Mouse (Mus musculus) cerebellum, adult 8-10 months (tissue): Measurements from ENCODE around the gene Nkx6-1.

Experiments used
- DNase-seq: peaks from one replicate; pipeline ENCODE4 v3.0.0; 2022

Gene Nkx6-1

DNA sequence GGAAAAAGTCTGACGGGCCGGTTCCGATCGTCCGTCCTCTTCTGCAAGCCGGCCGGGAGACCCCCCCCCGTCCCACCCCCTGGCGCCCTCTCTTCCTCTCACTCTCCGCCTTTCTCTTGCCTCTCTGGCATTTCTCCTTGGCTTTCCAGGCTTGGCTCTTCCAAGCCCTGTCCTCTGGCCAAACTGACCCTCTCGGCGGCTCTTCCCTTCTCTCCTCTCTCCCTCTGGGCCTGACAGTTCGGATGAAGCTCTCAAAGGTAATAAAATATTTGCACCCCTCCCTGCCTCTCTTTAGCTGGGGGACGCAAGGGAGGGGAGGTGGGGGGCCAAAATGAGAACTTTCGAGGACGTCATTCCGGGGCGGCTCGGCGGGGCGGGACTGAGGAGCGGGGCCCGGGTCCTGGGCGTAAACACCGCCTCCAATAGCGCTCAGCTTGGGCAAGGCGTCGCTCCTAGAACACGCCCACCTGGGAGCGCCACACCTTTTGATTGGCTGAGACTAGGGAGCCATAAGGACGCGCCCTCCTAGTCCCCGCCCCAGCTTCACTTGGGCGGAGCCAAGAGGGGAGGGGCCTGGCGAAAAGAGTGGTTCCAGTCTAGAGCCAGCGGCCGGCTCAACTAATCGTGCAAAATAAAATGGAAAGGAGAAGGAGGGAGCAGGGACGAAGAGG, at the start of gene Nkx6-1:
Gene Nkx6-1 (minus strand): TSS at position 52 of the 671 bp plus-strand sequence.
- DNase-seq = no peak

- DNase-seq = no peak
Measured at GRCm38 (mm10) chr5:101713064-101713613, 48.3 kb upstream of the Nkx6-1 start.

GRCm38 (mm10) chr5:101703374-101704260, 38.8 kb upstream of the Nkx6-1 start:
- no peak for DNase-seq

GRCm38 (mm10) chr5:101702636-101703035, 37.8 kb upstream of the Nkx6-1 start:
- DNase-seq = no peak

- peak; percentile 31 for DNase-seq
Measured at GRCm38 (mm10) chr5:101700607-101701006, 35.8 kb upstream of the Nkx6-1 start.

DNA sequence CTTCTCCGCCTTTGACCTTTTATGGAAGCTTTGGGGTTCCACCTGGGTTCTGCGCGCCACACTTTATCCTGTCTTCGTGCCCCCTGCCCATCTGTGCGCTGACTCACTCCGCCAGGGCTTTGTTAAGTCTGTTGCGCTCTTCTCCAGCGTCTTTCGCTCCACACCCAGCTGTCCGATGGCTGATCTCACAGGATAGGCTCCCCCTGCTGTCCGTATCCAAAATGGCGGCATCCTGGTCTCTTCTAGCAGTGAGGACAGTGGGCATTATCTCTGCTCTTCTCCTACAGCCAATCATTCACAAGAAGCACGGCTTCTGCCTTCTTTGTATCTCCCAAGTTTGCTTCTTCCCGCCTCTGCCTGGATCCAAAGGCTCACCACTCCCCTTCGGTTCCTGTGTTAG, 23.8 kb upstream of the Nkx6-1 start:
- no peak for DNase-seq

- DNase-seq = no peak
Measured at GRCm38 (mm10) chr5:101683340-101683739, 18.5 kb upstream of the Nkx6-1 start.

DNA sequence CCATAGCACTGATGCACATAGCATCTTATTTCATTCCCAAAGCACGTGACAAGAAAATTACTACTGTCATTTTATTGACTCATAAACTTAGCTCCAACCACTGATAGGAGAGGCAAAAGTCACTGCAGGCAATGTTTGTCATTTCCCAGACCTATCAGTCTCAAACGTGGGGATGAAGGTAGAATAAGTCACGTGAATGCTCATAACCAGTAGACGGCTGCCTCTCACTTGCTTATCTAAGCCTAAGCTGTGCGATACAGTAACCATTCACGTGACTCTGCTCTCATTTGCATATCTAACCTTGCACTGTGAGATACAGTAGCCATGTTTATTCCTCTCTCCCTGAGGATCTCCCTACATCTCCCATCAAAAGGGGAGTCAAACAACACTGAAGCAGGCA, 15.5 kb upstream of the Nkx6-1 start:
- no peak for DNase-seq

DNA sequence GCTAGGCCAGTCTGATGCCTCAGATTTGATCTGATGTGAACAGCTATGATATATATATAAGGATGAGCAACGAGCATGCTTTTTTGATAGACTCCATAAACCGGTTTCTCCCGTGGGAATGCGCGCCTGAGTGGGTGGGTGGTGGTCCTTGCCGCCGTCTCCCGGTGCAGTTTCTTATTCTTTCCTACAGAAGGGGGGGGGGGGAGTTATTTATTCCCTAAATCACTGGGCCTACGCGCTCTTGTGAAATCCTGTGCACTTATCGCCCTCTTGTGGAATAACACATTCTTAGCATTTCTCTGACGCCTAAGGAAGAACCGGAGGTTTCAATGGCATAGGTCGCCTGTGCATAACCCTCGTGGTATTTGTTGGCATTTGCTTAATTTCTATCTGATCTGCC, 4.6 kb upstream of the Nkx6-1 start:
- DNase-seq = no peak

GRCm38 (mm10) chr5:101668475-101668874, 3.7 kb upstream of the Nkx6-1 start:
- DNase-seq = no peak

GRCm38 (mm10) chr5:101668028-101668427, 3.2 kb upstream of the Nkx6-1 start:
- DNase-seq = no peak

DNA sequence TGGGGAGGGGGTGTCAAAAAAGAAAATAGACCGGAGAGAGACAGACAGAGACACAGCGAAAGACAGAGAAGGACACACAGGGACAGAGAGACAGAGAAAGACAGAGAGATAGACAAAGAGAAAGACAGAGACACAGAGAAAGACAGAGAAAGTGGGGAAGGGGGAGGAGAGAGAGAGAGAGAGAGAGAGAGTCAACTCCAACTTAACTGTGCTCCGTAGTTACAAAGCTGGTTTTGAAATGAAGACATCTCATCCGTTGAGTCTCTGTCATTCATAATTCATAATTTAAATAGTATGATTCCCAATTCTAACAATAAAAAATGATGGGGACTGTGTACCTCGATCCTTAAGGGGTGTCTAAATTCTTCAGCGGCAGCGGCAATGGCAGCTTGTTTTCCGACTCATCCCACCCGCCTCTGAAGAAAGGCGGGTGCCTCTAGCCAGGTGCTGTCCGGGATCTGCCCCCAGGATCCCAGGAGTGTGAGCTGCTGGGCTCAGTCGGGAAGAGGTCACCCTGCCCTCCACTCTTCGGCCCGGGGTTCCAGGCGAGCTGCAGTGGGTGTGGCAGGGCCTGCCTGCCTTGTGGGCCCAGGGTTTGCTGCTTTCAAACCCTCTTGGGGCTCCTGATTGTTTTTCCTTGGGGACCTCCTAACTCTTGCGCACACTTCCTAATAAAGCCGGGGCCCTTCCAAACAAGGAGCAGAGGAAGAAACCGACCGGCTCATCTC, 2.6 kb upstream of the Nkx6-1 start:
- DNase-seq = no peak

DNA sequence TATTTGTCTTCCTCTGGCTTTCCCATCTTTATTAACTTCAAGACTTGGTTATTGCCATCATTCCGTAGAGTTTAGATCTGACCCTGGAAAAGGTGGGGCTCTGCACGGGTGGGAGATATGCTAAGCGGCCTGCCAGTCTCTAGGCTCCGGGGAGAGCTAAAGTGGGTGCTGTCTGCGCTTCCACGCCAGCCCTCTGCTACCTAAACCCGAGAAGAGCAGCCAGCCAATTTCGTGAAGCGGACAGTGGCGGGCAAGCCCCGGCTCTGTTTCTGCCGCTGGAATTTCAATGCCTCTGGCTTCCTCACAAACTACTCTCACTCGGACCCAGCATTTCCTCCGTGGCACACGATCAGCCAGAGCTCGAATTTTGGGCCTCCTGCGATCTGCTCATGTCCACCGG, 1.9 kb upstream of the Nkx6-1 start:
- no peak for DNase-seq

- no peak for DNase-seq
Measured at GRCm38 (mm10) chr5:101666091-101666490, 1.3 kb upstream of the Nkx6-1 start.

DNA sequence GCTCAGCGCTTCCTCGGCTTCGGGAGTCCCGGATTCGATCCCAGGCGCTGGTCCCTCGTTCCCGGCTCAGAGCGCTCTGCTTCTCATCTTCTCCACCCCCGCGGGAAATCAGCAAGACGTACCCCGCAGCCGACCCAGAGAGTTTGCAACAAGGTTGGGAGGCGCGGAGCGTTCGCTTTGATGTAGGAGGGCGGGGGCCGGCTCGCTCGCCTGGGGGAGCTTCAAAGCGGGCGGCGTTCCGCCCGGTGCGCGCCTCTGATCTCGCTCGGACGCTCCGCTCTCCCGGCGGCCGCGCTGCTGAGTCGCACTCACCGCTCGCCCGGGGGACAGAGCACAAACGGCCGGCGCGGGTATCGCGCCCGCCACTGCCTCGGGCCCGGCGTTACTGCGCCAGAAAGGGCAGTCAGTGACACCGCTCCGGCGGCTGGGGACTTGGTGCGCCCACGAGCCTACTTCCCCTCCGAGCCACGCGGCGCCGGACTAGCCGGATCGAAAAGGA, 324 bp downstream of the Nkx6-1 start:
- no peak for DNase-seq

DNA sequence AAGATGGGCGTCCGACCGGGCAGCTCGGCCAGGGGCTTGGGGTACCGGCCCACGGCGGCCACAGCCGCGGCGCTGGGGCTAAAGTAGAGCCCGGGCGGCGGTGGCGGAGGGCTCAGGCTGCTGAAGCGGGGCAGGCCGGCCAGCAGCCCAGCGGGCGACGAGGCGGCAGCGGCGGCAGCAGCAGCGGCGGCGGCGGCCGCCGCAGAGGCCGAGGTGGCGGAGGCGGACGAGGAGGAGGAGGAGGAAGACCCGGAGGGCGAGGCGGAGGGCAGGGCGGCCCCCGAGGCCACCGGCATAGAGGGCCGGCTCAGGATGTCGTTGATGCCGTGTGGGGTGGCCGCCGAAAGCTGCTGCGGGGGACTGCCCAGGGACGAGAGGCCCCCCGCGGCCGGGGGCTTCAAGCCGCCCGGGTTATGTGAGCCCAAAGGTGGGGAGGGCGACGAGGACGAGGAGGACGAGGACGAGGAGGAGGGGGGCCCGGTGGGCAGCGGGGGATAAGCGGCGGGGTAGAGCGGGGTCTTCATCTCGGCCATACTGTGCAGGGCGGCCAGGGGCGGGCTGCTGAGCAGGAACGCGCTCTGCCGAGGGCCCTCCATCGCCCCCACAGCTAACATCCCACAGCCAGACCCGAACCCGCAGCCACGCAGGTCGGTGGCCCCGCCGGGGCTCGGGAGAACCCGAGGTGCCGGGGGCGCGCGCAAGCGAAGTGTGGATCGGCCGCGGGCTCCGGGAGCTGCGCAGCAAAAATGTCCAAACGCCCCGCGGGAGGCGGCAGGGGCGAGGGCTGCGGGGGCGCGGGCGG, 974 bp downstream of the Nkx6-1 start:
- DNase-seq = no peak

- no peak for DNase-seq
Measured at GRCm38 (mm10) chr5:101663176-101663575, 1.6 kb downstream of the Nkx6-1 start.

- no peak for DNase-seq
Measured at GRCm38 (mm10) chr5:101662485-101662884, 2.3 kb downstream of the Nkx6-1 start.

GRCm38 (mm10) chr5:101661561-101662211, 3.1 kb downstream of the Nkx6-1 start:
- no peak for DNase-seq

DNA sequence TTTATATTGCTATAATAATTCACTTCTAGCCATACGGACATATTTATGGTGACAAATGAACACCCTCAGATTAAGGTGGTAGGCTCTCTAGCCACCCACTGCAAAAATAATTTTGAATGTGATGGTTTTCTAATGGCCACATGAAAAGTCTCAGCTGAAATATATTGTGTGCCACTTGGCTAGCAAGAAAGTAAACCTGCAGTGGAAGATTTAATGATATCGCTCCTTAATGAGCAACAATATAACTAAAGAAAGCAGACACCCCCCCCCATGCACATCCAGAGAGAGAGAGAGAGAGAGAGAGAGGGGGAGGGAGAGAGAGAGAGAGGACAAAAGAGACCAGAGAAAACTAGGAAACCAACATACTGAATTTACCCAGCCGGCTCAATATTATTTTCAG, 4.1 kb downstream of the Nkx6-1 start:
- DNase-seq = no peak

DNA sequence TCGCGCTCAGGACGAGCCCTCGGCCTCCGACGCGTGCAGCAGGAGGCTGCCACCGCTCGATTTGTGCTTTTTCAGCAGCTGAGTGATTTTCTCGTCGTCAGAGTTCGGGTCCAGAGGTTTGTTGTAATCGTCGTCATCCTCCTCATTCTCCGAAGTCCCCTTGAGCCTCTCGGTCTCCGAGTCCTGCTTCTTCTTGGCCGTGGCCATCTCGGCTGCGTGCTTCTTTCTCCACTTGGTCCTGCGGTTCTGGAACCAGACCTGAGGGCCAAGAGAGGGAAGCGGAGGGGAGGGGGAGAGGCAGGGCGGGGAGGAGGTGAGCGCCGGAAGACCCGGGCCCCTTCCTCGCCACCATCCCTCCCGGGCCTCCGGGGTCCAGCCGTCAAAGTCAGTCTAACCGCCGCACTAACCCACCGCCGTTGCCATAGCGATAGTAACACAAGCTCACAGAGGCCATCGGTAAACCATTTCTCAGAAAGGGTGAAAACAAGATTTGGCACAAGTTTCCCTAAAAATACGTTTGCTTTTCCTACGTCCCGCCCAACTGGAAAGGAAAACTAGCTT, 5.3 kb downstream of the Nkx6-1 start:
- no peak for DNase-seq

- no peak for DNase-seq
Measured at GRCm38 (mm10) chr5:101658984-101659290, 5.9 kb downstream of the Nkx6-1 start.
